Mouse (Mus musculus) cerebellum, postnatal 10 days (tissue): ENCODE measurements around the gene Gm42669.
A peak's percentile ranks its signal among the peaks of the same experiment; 100 is the strongest.

Source experiments
- DNase-seq, 2 experiments: peaks; one replicate each; pipeline ENCODE4 v3.0.0; 2021; ENCODE audit warnings: mixed read lengths in 2 of 2

Gene Gm42669

DNA sequence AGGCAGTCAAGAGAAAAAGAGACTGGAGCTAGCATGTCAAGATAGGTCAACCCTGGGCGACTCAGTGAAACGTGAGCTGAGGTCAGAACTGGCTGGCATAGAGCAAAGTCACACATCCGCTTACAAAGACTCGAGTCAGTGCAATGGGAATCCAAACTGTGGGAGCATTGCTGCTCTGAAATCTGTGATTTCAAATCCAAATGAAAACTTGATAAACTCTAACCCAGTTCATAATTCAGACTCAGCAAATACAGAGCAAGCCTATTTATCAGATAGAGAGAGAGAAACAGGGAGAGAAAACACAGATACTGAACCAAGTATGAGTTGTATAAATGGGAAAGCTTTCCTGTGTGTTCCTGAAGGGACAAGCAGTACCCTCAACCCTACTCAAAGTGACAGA is at the start of gene Gm42669:
Gene Gm42669, plus strand, starts transcription at position 301 of the 400 bp plus-strand sequence.
- DNase-seq: no peak

DNA sequence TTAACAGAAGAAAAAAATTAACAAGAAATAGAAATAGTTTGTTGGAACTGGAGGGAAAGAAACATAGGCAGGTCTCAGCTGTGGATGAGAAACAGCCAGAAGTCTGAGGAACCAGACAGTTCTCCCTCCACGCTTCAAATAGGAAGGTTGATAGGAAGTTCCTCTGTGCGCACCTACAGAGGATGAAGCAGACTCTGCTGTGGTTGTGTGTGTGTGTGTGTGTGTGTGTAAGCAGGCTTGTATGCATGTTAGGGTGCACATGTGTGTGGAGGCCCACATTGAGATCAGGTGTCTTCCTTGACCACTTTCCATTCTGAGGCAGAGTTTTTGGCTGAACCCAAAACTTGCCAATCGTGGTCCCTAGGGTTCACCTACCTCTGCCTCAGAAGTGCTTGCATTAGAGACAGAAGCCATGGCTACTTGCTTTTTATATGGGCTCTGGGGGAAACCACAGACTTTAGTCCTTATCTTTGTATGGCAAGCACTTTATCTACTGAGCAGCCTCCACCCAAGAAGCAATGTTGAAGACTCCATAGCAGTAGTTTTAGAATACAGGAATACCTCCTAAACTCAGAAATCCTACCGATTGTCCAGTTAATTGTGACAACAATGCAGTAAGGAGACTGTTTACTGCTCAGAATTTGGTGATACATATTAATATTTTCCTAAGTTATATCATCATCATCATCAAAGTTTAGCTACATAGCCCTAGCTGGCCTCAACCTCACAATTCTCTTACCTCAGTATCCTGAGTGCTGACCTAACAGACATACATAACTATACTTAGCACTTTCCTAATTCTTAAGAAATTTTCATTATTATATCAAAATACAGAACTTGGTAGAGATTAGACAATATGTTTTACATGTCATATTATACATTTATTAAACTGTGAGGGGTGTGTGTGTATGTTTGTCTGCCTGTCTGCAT is 45.0 kb upstream of the Gm42669 start:
- DNase-seq: no peak

DNA sequence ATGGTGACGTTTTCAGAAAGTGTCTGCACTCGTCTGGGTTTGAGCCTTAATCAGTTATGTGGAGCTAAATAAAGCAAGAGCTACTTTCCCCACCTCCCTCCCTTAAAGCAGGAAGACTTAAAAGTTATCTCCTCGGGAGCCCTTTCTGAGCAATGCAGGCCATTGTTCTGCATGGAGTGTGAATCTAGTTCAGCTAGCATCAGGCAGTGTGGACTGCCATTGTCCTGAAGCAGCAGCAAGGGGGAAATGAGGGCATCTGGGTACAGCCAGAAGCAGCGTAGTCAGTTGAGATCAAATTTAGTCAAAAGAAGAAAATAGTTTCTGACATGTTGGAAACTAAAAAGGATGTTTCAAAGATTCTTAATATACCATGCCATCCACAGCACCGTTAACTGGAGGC is 40.9 kb upstream of the Gm42669 start:
- no peak for DNase-seq

DNA sequence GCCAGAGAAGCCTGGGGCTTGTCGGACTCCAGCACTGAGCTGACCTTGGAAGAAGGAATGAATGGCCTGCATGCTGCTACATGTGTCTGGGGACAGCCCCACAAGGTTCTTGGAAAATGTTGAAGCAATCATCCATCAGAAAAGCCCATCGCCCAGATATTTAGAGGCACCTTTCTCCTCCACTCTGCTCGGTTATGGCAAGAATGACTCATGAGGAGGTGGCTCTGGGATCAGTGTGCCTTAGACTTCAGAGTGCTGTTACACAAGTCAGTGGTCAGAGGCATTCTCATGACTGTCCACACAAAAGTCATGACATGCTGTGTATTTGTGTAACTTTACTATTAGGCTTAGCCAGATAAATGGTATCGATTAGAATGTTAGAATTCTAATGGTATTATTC is 40.3 kb upstream of the Gm42669 start:
- no peak for DNase-seq

DNA sequence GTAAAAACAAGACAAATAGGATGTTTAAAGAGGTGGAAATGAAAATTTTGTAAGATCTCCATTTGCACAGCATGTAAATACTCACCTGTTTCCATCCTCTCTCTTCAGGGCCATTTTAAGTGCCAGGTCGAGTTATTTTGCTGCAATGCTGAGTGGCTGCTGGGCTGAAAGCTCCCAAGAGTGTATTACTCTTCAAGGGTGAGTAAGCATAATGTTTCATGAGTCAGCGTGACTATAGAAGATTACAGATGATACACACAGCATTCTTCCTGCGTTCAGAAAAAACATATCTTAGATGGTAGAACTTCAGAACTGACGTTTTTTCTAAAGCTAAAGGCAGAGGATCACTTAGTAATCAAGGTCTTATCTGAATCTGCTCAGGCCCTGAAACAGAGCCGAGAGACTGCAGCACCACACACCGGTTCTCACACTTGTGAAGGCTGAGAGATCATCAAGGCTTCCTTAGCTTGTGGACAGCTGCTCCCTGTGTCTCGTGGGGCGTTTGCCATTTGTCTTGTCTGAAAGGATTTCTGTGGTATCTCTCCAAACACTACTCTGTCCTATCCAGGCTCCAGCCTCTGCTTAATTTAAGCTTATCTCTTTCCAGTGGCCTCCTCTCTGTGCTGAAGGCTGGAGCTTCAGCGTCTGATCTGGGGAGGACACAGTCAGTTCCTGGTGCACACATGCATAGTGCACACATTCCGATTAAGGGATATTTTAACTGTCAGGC is 36.7 kb upstream of the Gm42669 start:
- no peak for DNase-seq

DNA sequence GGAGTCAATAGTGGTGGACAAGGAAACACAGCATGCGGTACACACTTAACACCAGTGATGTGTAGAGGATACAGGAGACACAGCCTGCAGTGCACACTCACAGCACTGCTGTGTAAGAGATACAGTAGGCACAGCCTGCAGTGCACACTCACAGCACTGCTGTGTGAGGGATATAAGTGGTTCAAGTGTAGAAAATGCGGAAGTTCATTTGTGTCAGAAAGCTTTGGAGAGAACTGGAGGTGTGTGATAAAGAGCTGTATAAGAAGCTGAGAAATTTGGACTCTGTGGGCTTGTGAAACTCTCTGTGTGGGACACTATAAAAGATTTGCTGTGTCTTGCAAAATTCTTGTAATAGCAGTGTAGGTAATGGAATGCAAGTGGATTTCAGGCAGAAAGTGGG is 27.2 kb upstream of the Gm42669 start:
- DNase-seq: no peak

DNA sequence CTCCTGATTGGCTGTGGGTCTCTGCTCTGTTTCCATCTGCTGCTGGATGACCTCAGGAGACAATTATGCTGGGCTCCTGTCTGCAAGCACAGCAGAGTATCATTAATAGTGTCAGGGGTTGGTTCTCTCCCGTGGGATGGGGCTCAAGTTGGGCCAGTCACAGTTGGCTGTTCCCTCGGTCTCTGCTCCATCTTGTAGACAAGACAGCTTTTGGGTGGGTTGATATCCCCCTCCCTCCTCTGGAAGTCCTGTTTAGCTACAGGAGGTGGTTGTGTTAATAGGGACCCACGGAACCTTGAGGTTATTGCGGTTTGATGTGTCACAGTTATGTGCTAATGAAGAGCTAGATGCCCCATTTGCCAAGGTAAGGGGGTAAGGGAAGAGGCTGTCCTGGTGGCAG is 18.4 kb upstream of the Gm42669 start:
- no peak for DNase-seq

DNA sequence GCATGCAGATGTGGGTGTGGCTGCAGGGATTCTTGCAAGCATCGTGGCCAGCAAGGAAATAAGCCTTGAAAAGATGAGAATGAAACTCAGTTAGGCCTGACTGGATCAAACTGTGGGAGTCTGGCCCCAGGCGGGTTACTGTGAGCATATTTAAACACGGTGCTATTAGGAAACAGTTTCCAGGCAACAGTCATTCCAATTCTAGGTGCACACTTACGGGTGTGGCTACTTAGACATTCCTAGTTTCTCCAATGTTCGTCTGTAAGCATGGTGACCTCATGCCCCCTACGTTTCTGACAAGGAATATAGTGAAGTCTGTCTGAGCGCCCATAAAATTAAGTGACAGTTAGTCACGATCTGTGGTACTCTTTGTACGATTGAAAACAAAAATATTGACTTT is 16.4 kb upstream of the Gm42669 start:
- no peak for DNase-seq

DNA sequence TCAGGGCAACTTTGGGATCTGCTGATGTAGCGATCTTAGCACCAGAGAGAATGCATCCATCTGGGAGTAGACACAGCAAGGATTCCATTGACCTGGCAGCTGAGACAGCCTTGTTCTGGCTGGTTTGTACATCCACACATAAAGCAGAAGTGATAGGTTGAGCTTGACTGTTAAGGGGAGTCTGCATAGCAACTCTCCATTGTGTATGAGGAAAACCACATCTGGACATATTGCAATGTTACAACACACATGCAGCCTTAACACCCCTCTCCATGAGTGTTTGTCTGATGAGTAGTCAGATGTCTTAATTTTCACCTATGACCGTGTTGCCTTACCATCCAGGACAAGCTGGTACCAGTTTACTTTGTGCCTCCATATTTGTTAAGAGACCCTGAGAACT is 14.9 kb upstream of the Gm42669 start:
- no peak for DNase-seq

DNA sequence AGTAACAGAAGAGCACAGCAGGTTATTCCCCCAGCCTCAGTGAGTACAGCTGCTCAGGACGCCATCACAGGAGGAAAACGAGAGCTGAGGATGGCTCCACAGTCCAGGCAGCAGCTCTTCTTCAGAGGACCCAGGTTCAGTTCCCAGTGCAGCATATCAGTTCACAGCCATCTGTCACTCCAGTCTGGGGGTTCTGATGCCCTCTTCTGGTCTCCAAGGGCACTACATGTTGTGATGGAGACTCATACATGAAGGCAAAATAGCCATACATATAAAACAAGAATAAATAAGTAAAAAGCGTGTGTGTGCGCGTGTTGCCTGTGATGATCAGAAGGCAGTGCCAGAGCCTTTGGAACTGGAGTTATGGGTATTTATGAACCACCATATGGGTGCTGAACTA is 12.7 kb upstream of the Gm42669 start:
- peak in 1 of 2 experiments; percentile 24 for DNase-seq

DNA sequence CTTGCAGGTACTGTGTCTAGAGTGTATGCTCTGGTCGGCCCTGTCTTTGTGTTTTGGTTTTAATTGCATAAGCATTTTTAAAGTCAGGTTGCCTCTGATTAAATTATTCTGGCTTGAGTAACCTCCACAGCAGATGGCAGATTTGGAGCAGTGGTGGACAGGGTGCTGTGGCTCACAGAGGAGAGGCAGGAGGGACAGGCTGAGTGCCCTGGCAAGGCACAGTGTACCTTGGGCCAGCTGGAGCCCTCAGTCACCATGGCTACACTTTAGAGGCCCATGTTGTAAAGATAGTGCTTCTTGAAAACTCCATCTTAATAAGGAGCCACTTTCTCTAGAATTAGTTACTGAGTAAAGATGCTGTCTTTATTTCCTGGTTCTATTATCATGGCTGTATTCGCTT is 11.4 kb upstream of the Gm42669 start:
- peak; percentile 79 to 85 for DNase-seq

DNA sequence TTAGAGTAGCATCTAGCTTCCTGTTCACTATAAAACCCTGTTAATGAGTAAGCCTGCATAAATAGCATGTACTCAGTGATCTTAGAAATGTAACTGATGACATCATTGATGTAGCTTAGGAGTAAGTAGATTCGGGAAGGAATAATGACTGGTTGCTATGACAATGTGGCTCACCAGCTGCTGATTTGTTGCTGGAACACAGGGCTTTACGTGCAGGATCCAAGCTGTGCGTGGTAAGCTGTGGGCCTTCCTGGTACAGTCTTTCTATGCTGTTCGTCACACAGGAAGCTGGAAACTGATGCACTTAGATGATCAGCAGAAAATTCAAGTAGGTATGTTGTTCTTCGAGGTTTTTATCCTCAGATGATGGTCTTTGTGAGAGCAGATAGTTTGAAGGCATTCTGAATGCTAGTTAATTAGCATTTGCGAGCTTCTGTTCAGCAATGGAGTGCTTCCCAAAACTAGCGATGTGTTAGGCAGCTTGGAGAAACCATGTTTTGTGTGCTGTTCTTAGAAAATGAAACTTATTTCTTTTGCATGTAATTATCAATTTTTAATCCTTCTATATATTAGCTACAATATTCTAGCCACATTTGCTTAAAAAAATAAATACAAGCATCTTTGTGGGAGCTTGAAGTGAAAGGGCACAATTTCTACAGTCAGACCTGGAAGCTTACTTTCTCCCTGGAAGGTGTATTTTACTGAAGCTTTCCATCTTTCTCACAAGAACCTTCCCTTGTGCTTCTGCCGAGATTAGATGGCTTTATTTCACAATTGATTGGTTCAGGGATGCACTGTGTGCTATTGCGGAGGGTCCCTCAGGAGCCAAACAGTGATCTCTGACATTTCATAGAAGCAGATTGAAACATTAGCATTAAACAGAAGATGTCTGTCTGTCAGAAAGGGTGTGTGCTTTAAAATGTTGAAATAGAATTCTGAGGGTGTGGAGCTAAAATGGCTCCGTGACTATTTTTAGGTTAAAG is 9.6 kb upstream of the Gm42669 start:
- peak; percentile 72 for DNase-seq

DNA sequence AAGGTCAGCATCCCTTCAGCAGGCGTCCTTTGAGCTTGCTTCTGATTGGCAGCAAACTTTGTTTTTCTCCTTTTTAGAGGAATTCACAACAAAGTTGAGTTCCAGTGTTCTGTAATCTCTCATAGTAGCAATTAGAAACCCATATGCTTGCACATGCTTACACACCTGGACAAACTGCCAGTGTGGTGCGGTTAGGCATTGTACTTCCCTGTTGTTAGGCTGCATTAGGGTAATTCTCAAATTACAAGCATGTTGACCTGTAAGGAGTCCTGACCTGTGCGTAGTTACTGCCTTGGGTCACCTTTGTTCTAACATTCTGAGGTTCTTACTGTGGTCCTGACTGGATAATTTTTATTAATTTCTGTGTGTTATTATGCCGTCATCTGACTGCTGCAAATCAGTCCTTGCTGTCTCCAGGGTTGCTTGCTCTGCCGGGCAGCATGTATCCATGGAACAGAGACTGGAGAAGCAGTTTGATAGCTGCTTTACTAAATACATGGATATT is 8.6 kb upstream of the Gm42669 start:
- peak in 1 of 2 experiments; percentile 29 for DNase-seq

DNA sequence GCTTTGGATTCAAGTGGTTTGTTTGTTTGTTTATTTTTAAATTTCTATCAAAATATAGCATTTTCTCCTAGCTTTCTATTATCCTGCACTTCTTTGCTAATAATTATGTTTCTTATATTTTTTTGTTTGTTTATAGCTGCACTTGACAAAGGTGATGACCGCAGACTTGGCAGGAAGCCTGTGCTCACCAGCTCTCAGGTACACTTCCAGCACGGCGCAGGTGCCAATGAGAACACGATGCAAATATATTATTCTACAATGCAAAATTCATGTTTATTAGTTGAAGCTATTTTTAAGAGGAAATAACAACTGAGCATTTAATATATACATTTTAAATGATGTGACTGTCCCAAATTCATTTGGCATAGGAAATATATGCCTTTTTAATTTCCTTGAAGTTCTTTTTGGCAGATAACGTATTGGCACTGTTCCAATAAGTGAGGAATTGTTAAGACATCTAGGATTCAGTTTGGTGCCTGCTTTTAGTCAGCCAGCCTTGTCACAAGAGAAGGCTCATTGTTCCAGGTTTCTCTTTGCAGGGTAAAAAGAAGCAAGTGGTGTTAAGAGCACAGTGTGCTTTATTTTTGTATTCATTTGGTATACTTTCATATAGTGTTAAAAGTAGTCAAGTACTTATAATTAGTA is 7.4 kb upstream of the Gm42669 start:
- peak; percentile 80 to 82 for DNase-seq

DNA sequence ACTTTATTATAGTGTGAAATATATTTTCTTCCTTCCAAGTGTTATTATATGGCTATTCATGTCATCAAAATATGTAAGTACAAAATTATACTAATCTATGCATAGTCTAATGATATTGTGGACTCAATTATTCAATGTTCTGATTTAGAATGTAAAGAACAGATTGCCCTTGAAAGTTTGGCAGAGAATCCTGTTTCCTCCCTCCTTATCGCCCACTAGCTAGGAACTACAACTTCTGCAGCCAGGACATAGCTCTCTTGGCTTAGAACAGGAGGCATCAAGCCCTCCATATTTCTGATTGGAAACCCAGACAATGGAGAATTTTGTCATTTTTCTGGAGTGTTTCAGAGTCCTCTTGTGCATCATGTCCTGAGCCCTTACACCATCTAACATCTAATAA is 6.7 kb upstream of the Gm42669 start:
- no peak for DNase-seq

DNA sequence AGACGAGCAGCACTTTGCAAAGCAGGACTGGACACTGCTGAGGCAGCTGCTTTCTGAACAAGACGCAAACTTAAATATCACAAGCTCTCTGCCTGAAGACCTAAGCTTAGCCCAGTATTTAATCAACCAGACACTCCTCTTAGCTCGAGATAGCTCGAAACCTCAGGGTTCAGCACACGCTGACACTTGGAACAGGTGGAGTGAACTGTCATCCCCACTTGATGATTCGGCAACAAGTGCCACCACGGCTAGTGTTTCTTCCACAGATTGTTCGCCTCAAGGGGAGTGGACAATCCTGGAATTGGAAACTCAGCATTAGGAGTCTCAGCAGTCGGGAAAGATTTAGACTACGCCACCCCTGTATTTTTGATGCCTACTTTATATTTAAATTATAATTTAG is 3.1 kb downstream of the Gm42669 start:
- no peak for DNase-seq

DNA sequence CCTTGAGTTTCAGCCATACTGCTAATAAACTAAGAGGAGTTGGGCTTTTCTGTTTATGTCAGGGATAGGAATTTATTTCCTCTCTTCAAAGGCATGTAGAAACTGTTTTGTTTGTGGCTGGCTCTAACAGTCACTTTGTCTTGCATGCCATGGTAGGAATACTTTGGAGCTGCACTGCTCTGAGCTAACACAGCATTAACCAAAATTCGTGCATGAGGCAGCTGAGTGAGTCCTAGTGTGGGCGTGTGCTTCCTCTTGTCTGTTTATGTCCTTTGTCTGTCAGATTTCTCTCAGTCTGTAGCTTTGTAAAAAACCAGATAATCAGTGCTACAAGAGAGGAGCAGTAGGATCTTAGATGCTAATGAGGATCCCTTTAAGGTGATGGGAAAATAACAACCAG is 3.9 kb downstream of the Gm42669 start:
- no peak for DNase-seq

DNA sequence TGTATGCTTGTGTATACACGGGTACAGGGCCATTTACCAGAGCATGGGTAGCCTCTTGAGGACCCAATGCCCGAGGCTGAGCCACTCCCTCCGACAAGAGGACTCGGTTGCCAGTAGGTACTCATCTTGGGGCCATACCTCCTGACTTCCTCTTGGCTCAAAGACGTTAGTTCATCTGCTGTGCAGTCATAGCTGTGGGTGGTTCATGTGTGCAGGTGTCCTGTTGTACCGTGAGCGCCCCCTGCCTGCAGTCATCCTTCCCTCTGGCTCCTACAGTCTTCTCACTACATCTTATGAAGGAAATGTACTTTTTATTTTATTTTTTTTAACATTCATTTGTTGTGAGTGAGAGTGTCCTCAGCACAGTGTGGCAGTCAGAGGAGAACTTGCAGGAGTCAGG is 6.2 kb downstream of the Gm42669 start:
- peak; percentile 75 to 77 for DNase-seq

DNA sequence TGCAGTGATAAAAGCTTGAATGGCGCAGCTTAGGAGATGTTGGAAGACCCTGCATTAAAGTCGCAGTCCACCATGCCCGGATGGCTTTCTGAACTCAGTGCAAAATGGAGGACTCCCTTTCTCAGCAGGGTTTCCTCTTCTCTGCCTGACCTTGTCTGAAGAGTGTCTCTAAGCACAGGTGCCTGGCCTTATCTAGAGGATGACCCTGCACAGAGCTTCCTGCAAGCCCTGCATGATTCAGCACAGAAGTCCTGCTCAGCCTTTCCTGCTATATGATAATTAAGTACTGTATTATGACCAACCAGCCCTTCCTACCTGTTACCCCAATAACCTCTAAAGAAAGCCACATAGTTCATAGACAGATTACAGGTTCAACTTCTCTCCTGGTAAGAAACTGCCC is 8.0 kb downstream of the Gm42669 start:
- DNase-seq: no peak

DNA sequence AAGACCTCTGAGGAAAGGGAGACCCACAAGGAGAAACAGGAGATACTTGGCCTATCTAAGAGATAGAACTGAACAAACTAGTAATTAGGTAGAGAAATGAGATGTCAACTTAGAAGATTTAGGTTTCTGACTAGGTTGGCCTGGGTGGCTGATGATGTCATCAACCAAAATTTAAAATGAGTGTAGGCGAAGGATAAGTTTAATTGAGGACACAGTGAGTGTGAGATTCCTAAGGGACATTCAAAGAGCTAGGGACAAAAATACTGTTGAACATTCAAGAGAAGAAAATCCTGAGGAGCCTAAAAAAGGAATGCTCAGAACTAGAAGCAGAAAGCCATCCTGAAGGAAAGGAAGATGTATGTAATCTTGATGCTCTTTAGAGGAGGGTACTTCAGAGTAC is 8.7 kb downstream of the Gm42669 start:
- DNase-seq: no peak

DNA sequence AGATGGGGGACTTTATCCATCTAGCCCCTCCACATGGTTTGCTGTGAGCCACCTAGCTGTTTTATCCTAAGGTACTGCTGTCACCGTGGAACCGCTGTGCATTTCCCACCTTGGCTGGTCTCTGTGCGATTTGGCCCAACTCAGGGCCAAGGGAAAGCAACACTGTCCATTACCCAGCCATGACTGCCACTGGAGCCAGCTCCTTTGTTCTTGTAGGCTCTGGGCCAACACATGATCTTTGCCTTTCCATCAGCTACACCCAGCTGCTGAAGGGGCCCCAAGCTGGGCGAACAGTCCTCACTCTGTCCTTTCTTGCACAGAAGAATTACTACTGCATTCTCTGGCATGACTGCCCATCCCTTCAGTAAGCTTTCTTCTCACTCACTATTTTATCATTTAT is 11.2 kb downstream of the Gm42669 start:
- no peak for DNase-seq

DNA sequence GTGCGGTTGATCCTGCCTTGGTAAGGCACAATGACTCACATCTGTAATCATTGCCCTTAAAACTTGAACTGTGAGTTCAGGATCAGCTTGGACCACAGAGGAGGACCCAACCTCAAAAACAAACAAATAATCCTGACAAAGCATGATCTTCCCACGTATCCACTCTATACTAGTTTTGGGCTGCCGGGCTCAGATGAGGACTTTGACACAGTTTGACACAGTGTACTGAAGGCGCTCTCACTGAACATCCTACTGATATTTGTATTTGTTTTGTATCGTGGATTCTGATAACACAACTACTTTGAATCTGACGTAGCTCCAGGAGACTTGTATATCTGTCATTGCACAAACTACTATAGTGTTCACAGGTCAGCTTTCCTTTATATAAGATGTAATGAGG is 14.0 kb downstream of the Gm42669 start:
- DNase-seq: no peak
